Comparison of ENCODE assay signal across 16 mouse cellular contexts in the genomic region with DNA sequence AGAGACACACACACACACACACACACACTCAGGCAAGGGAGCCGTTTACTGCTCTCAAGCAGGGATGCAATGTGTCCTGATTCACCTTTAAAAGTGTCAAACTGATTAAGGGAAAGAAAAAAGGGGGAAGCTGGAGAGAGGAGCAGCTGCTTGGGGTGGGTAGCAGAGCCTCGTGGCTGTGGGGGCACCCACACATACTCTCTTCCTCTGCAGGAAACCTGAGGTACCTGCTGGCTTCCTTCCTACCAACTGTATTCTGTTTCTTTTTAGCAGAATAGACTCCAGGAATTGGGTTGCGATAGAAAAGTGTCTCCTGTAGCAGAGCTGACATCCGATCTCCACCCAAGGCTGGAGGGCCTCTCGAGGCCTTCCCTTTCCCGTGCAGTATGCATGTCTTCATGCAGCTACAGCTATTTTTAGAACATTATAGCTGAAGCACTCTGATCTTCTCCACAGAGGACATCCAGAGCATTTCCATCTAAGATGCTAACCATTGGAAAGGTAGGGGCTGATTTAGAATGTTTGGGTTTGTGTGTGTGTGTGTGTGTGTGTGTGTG. TPM values are rescaled to one million over a fixed set of nuclear protein-coding genes. Genes with fewer than 3 reads are reported as not detected.
DNase-seq lines count a peak whose midpoint lies in the region; ATAC-seq lines count a peak whose summit lies in the region.
"Had no signal": no experiment of that assay in that cellular context is flagged by ENCODE, and none has a peak within 500 bp of the region (broad histone marks: within the 10 kb centered on the region; RNA-seq: fewer than 3 reads in every experiment).

Gm45021 (plus strand) TSS at position 417 of the 557 bp plus-strand sequence.

- peak within 1 kb of the TSS; percentile 32 for H3K4me2 ChIP-seq in heart, embryonic 13.5 days
- H3K4me2 ChIP-seq in limb, embryonic 12.5 days, result no peak within 1 kb of the TSS
- H3K4me2 ChIP-seq in limb, embryonic 13.5 days (replicated peaks), result no peak within 1 kb of the TSS

- DNase-seq in heart, postnatal 14 days, result no peak
- DNase-seq in limb, embryonic 10.5 days (ENCODE audit: low spot score), result no peak
- DNase-seq in natural killer cell, adult 2 months (ENCODE audit: low spot score in 2 of 2), result no peak
- no peak for DNase-seq in urinary bladder, adult 2 months (ENCODE audit: low spot score)
- DNase-seq: cerebellum, adult 11-12 months had no signal

- H3K27ac ChIP-seq in heart, embryonic 13.5 days (replicated peaks), result peak within 1 kb of the TSS; percentile 83
- no peak within 1 kb of the TSS for H3K27ac ChIP-seq in limb, embryonic 12.5 days
- H3K27ac ChIP-seq in limb, embryonic 10.5 days, result no peak within 1 kb of the TSS
- peak within 1 kb of the TSS; percentile 28; the same call in 1 of the 2 replicates for H3K27ac ChIP-seq in limb, embryonic 13.5 days
- H3K27ac ChIP-seq: hindbrain, embryonic 10.5 days had no signal

- H3K9ac ChIP-seq in heart, embryonic 13.5 days, result peak within 1 kb of the TSS; percentile 53
- peak within 1 kb of the TSS; percentile 28; the same call in 1 of the 2 replicates for H3K9ac ChIP-seq in limb, embryonic 12.5 days (replicated peaks)
- 0 out of 2 replicates have a peak within 1 kb of the TSS, but pooled peaks have one; percentile 39 for H3K9ac ChIP-seq in limb, embryonic 13.5 days

- H3K27me3 ChIP-seq in heart, embryonic 13.5 days (replicated peaks), result no peaks in the 10 kb centered on the region
- H3K27me3 ChIP-seq in limb, embryonic 12.5 days, result no peaks in the 10 kb centered on the region
- no peaks in the 10 kb centered on the region for H3K27me3 ChIP-seq in limb, embryonic 10.5 days (ENCODE audit: low read depth, poor library complexity, severe bottlenecking)
- no peaks in the 10 kb centered on the region for H3K27me3 ChIP-seq in limb, embryonic 13.5 days

- WGBS in heart, embryonic 13.5 days, result 22% methylated on average over 6 of the region's 6 CpGs
- WGBS in limb, embryonic 12.5 days, result 42% methylated on average over 6 of the region's 6 CpGs
- 53% methylated on average over 6 of the region's 6 CpGs for WGBS in limb, embryonic 10.5 days
- 42% methylated on average over 6 of the region's 6 CpGs for WGBS in limb, embryonic 13.5 days

- intact Hi-C loops in heart, postnatal 14 days (cut with DNase I), result no loop called here

- no peaks in the 10 kb centered on the region for H3K9me3 ChIP-seq in heart, embryonic 13.5 days
- H3K9me3 ChIP-seq in limb, embryonic 12.5 days, result no peaks in the 10 kb centered on the region
- H3K9me3 ChIP-seq in limb, embryonic 10.5 days (replicated peaks), result no peaks in the 10 kb centered on the region
- no peaks in the 10 kb centered on the region for H3K9me3 ChIP-seq in limb, embryonic 13.5 days
- H3K9me3 ChIP-seq: hindbrain, embryonic 10.5 days had no signal

- H3K4me1 ChIP-seq in heart, embryonic 13.5 days, result peaks cover 21% of the 10 kb centered on the region
- H3K4me1 ChIP-seq in limb, embryonic 12.5 days (replicated peaks), result peaks cover 9% of the 10 kb centered on the region; the same call in 1 of the 2 replicates
- H3K4me1 ChIP-seq in limb, embryonic 10.5 days, result peaks cover 19% of the 10 kb centered on the region
- H3K4me1 ChIP-seq in limb, embryonic 13.5 days, result peaks cover 10% of the 10 kb centered on the region

- ATAC-seq in heart, embryonic 13.5 days (ENCODE audit: extremely low read depth, insufficient number of reproducible peaks, low FRiP score, low TSS enrichment), result no peak
- no peak for ATAC-seq in limb, embryonic 12.5 days (ENCODE audit: insufficient number of reproducible peaks, insufficient read depth, low FRiP score, low TSS enrichment, low read depth)
- ATAC-seq in common myeloid progenitor, adult 5-6 weeks (replicated peaks; ENCODE audit: low read depth, poor library complexity, severe bottlenecking), result 0 out of 2 replicates have a peak, but pooled peaks have one; percentile 4
- no peak for ATAC-seq in limb, embryonic 13.5 days (ENCODE audit: low FRiP score, low read depth)
- ATAC-seq: activated CD4-positive, CD25-positive, alpha-beta regulatory T cell, adult 4 months had no signal

- H3K4me3 ChIP-seq in heart, embryonic 13.5 days, result no peak within 1 kb of the TSS
- H3K4me3 ChIP-seq in limb, embryonic 12.5 days (replicated peaks), result no peak within 1 kb of the TSS
- H3K4me3 ChIP-seq in limb, embryonic 10.5 days, result no peak within 1 kb of the TSS
- H3K4me3 ChIP-seq in limb, embryonic 13.5 days, result no peak within 1 kb of the TSS
- H3K4me3 ChIP-seq: hindbrain, embryonic 10.5 days had no signal

- H3K36me3 ChIP-seq in heart, embryonic 13.5 days, result no peaks in the 10 kb centered on the region
- H3K36me3 ChIP-seq in limb, embryonic 12.5 days, result no peaks in the 10 kb centered on the region
- H3K36me3 ChIP-seq in limb, embryonic 10.5 days, result no peaks in the 10 kb centered on the region
- H3K36me3 ChIP-seq in limb, embryonic 13.5 days, result no peaks in the 10 kb centered on the region
- H3K36me3 ChIP-seq: hindbrain, embryonic 10.5 days had no signal

RNA-seq across cellular contexts. Expression of gene Gm45021, which starts in this region (rescaled TPM):
- polyA plus RNA-seq in heart, embryonic 13.5 days (2015; fragmentation: Nextera tagmentation; extraction: Ambion mirVana), result 0.86 TPM in 1 of 2 replicates, not detected in the other
- total RNA-seq in heart, postnatal 14 days (2021), result not detected
- not detected in 2 replicates for polyA plus RNA-seq in limb, embryonic 12.5 days (2016; fragmentation: Nextera tagmentation; extraction: Ambion mirVana)
- polyA plus RNA-seq in limb, embryonic 10.5 days (2016; fragmentation: Nextera tagmentation; extraction: Ambion mirVana), result not detected in 2 replicates
- not detected in 2 replicates for total RNA-seq in common myeloid progenitor, adult 5-6 weeks (2017)
- polyA plus RNA-seq in limb, embryonic 13.5 days (2015; fragmentation: Nextera tagmentation; extraction: Ambion mirVana), result not detected in 2 replicates
- polyA plus RNA-seq in urinary bladder, adult 2 months (2012; rRNA removed), result 0.47 and 0.56 TPM in 2 replicates
- total RNA-seq: layer of hippocampus, adult 8-10 months; left cerebral cortex, postnatal 25 days had no signal
- polyA plus RNA-seq: activated CD4-positive, CD25-positive, alpha-beta regulatory T cell, adult 4 months; hindbrain, embryonic 10.5 days; intestine, embryonic 14.5 days; liver, embryonic 16.5 days; neural tube, embryonic 11.5 days had no signal

Comparison
In these comparisons a context has a peak if more than half of its experiments do, and no peak if none do; other contexts are left out.
1. H3K27ac ChIP-seq: peak in heart, embryonic 13.5 days (single experiment) and limb, embryonic 13.5 days (single experiment); none in limb, embryonic 12.5 days (single experiment) and limb, embryonic 10.5 days (single experiment).
2. Peak in ATAC-seq in common myeloid progenitor, adult 5-6 weeks; RNA of the gene not detected or under 1 TPM.
3. Peak in every context shown above with its lines, with median percentiles within 50 percentile points of each other: H3K9ac ChIP-seq.